Mouse (Mus musculus) layer of hippocampus, adult 9-10 months (tissue): Measurements from ENCODE around the gene Tnfaip1.
"Not testable (repeated sequence)": the region's sequence is repeated elsewhere in the genome, so short reads cannot be mapped to it uniquely, and the experiment has no call there.

ENCODE experiments used
- DNase-seq: peaks from one replicate; pipeline ENCODE4 v3.0.0; 2022; ENCODE audit warnings: low spot score

Gene Tnfaip1

GRCm38 (mm10) chr11:78536690-78537084 is 555 bp upstream of the Tnfaip1 start:
- no peak for DNase-seq

GRCm38 (mm10) chr11:78535376-78536079 is 604 bp downstream of the Tnfaip1 start:
- no peak for DNase-seq

- DNase-seq: no peak
Observed at GRCm38 (mm10) chr11:78534516-78534915, 1.6 kb downstream of the Tnfaip1 start.

GRCm38 (mm10) chr11:78531515-78531914 is 4.6 kb downstream of the Tnfaip1 start:
- not testable (repeated sequence) for DNase-seq

- no peak for DNase-seq
Observed at GRCm38 (mm10) chr11:78531046-78531445, 5.1 kb downstream of the Tnfaip1 start.

GRCm38 (mm10) chr11:78530001-78530400 is 6.1 kb downstream of the Tnfaip1 start:
- no peak for DNase-seq

GRCm38 (mm10) chr11:78528714-78529113 is 7.4 kb downstream of the Tnfaip1 start:
- no peak for DNase-seq

GRCm38 (mm10) chr11:78524838-78525237 is 11.3 kb downstream of the Tnfaip1 start:
- DNase-seq: no peak

GRCm38 (mm10) chr11:78523241-78523955 is 12.7 kb downstream of the Tnfaip1 start:
- no peak for DNase-seq

GRCm38 (mm10) chr11:78522481-78522997 is 13.6 kb downstream of the Tnfaip1 start:
- no peak for DNase-seq

GRCm38 (mm10) chr11:78521880-78522279 is 14.3 kb downstream of the Tnfaip1 start:
- DNase-seq: no peak

- DNase-seq: no peak
Observed at GRCm38 (mm10) chr11:78518931-78519330, 17.2 kb downstream of the Tnfaip1 start.

- DNase-seq: no peak
Observed at GRCm38 (mm10) chr11:78515549-78516325, 20.4 kb downstream of the Tnfaip1 start.

- DNase-seq: no peak
Observed at GRCm38 (mm10) chr11:78513106-78513790, 22.9 kb downstream of the Tnfaip1 start.

GRCm38 (mm10) chr11:78512025-78512957 is 23.8 kb downstream of the Tnfaip1 start, which contains the start of the genes Tmem199 and Poldip2:
Gene Tmem199, minus strand, starts transcription at chr11:78512172.
Gene Poldip2, plus strand, starts transcription at chr11:78512193.
- peak; percentile 41 for DNase-seq

GRCm38 (mm10) chr11:78509148-78509547 is 27.0 kb downstream of the Tnfaip1 start:
- no peak for DNase-seq

GRCm38 (mm10) chr11:78505430-78505829 is 30.7 kb downstream of the Tnfaip1 start:
- DNase-seq: no peak

GRCm38 (mm10) chr11:78502909-78503650 is 33.1 kb downstream of the Tnfaip1 start, which contains the start of gene Sebox:
Gene Sebox, plus strand, starts transcription at chr11:78503447.
- DNase-seq: no peak

GRCm38 (mm10) chr11:78501529-78501928 is 34.6 kb downstream of the Tnfaip1 start:
- no peak for DNase-seq
